Mouse (Mus musculus) retina, embryonic 14.5 days (tissue): ENCODE data around the gene Sirt3.

Experiments used
- DNase-seq: peaks from one replicate; pipeline ENCODE4 v3.0.0-alpha.2; 2015; ENCODE audit warnings: low spot score

The Sirt3 gene

DNA sequence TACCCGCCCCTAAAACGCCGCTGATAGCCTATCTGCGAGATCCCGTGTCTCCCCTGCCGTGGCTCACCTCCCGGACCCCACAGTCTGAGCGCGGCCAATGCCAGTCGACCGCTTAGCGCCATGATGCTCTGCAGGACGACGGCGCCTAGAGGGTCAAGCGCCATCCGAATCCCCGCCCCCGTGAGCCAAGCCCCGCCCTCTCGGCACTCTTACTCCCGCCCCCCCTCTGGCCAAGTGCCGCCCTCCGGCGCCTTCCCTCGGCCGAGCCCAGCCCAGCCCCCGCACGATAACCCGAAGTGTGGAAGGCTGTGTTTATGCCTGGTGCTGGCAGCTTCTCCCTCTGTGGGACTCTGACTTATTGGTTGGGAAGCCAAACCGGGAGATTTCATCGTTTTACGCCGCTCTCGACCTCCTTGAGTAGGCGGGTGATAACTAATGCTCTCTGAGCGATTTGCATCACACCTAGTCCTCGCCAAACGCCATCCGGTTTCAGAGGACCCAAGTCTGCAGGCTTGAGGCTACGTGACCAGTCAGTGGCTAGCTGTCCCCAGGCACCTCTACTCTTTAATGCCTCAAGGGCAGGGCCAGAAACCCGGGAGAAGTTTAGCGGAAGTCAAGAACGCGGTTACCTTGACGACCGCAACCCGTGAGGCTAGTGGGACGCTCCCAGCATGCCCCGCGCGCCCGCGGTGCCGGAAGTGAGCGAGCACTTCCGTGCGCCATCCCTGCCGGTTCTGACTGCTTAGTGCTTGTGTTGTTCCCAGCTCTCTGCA is at the start of gene Sirt3, which contains the start of gene Psmd13:
Gene Sirt3 (minus strand): TSS at position 614 of the 773 bp plus-strand sequence.
Gene Psmd13 (plus strand): TSS at position 273 of the 773 bp plus-strand sequence.
- peak; percentile 95 for DNase-seq

DNA sequence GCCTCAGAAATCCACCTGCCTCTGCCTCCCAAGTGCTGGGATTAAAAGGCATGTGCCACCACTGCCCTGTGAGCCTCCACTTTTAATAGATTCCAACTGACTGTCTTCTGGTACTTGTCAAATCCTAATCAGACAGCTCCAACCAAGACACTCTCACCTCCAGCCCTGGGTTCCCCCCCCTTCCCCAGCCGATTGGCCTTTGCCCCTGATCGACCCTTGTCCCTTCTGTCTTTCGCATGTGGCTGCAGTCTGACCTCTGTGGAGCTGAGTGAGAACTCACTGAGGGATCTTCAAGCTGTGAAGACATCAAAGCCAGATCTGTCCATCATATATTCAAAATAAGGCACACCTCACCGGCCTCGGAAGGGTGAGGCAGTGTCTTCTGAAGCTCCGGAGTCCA is 45.1 kb upstream of the Sirt3 start:
- no peak for DNase-seq

DNA sequence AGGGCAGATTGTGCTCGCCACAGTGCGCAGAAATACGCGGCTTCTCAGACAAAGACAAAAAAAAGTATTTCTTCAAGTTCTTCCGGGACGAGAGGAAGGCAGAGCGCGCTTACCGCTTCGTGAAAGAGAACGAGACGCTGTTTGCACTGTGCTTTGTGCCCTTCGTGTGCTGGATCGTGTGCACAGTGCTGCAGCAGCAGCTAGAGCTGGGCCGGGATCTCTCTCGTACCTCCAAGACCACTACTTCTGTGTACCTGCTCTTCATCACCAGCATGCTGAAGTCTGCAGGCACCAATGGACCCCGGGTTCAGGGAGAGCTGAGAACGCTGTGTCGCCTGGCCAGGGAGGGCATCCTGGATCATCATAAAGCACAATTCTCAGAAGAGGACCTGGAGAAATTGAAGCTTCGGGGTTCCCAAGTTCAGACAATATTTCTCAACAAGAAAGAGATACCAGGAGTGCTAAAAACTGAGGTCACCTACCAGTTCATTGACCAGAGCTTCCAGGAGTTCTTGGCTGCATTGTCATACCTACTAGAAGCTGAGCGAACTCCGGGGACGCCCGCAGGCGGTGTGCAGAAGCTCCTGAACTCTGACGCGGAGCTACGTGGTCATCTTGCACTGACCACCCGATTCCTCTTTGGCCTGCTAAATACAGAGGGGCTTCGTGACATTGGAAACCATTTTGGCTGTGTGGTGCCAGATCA is 41.1 kb upstream of the Sirt3 start:
- no peak for DNase-seq

DNA sequence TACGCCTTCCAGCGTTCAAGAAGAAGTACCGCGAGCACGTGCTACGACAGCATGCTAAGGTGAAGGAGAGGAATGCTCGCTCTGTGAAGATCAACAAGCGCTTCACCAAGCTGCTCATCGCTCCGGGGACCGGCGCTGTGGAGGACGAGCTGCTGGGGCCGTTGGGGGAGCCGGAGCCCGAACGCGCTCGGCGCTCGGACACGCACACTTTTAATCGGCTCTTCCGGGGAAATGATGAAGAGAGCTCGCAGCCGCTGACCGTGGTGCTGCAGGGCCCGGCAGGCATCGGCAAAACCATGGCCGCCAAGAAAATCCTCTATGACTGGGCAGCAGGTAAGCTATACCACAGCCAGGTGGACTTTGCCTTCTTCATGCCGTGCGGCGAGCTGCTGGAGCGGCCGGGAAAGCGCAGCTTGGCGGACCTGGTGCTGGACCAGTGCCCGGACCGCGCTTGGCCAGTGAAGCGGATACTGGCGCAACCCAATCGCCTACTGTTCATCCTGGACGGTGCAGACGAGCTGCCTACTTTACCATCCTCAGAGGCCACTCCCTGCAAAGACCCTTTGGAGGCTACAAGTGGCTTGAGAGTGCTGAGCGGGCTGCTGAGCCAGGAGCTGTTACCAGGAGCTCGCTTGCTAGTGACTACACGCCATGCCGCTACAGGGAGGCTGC is 40.4 kb upstream of the Sirt3 start:
- peak; percentile 40 for DNase-seq

DNA sequence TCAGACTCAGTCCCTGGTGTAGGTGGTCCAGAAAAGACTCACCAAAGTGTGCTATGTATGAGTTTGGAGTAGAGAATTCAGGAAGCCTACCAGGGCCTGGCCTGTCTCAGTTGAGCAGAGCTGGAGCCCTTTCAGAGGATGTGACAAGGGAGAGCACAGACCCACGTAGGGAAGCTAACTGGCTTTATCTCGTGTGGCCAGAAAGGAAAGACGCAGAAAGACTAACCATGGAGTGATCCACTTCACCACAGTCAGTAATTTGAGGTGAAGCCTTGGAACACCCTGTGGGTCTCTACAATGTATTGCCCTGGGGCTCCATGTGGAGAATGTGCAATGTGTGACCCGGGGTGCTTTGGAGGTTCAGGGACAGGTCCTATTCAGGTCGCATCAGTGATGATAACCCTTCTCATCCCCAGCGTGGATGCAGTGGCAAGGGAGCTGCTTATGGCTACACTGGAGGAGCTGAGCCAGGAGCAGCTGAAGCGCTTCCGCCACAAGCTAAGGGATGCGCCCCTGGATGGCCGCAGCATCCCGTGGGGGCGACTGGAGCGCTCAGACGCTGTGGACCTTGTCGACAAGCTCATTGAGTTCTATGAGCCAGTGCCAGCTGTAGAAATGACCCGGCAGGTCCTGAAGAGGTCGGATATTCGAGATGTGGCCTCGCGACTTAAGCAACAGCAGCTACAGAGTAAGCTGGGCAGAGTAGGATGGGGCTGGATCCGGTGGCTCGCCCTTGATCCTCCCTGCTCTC is 39.3 kb upstream of the Sirt3 start:
- no peak for DNase-seq

DNA sequence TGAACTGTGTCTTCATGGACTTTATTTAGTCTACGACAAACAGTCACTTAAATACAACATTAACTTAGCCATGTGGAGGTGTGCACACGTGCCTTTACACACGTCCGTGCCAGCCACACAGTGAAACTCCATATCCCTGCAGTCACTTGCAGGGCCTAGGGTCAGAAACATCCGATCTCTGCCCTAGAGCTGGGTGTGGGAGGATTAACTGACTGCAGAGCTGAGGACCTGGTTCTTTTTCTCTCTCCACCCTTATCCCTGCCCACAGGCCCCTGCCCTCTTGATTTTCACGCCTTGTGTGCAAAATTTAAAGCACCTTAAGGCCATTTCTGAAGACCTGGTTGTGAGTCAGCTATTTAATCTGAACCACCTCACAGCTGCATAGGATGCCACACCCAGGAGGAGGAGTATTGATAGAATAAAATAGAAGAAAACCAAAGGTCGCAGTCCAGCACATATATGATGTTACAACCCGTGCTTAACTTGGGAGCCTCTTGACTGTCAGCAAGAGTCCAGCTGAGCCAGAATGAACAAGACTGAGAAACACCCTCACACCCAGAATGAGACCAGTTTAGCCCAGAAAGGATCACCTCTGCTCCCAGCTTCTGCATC is 38.4 kb upstream of the Sirt3 start, which contains the start of gene Nlrp6:
Gene Nlrp6 (plus strand): TSS at position 485 of the 612 bp plus-strand sequence.
- DNase-seq: no peak

DNA sequence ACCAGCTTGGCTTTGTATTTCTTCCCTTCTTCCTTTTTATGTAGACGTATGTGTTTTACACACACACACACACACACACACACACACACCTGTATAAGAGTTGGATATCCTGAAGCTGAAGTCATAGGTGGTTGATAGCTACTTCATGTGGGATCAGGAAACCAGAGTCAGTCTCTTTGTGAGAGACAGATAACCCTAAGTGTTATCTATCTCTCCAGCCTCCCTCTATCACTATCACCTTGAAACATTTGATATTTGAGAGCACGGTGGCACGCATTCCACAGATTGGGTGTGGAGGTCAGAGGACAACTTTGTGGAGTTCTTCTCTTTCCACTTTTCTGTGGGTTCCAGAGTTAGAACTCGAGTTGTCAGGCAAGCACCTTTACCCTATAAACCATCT is 37.8 kb upstream of the Sirt3 start:
- DNase-seq: no peak

DNA sequence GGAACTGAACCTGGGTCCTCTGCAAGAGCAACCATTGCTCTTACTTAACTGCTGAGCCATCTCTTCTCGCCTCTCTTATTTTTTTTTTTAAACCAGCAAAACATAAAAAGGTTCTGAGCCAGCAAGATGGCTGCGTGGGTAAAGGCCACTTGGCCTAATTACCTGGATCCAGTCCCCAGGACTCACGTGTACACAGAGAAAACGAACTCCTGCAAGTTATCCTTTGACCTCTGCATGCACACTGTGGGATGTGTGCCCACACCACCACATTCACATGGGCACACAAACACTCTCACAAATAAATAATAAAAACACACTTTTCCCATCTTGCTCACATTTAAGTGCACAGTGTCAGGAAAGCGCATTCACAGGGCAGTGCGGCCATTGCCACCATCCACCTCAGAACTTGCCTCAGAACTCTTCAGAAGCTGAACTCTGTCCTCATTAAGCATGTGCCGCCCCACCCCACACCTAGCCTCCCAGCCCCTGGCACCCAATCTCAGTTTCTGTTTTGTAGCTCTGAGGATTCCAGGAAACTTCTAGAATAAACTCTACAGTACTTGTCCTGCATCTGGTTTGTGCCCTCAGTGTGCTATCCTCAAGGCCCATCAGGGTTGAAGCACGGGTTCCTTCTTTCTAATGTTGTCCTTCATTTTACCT is 32.1 kb upstream of the Sirt3 start:
- DNase-seq: no peak

DNA sequence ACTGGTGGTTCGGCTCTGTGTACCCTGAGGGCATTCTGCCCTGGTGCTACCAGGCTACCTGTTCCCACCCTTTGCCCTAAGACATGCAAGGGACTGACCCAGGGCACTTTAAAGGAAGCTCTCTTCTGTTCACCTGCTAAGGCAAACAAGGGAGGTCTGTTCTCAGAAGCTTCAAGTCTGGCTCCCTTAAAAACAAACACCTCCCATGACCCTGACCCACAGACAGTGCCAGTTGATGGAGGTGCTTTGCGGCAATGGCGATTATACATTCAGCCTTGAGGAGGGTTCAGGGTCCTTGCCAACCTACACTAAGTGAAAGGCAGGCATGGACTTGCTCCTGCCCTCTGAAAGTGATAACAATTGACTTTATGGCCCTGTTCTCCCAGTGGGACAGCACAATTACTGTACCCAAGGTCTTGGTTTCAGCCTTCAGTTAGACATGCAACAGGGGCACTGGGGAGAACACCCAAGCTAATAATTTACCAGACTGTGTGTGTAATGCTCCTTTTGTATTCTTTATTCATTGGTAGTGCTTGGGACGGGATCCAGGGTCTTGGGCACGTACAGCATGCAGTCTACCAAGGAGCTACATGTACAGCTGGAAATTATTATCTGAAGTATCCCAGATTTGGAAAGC is 30.9 kb upstream of the Sirt3 start:
- no peak for DNase-seq

DNA sequence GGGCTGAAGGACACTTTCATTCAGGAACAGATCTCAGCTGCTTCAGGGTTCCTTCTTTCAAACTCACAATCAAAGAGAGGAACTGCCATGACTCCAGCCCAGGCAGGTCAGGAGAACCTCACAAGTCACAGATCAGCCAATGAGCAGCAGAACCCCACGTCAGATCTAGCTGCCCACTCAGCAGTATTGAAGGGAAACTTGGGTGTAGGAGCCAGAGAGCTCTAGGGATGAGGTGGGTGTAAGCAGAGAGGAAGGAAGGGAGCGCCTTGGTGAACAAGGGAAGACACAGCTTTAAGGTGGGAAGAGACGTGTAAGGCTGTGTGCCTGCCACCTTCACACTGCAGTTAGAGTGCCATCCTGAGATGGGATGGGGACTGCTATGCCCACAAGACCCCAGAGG is 30.2 kb upstream of the Sirt3 start:
- DNase-seq: no peak

DNA sequence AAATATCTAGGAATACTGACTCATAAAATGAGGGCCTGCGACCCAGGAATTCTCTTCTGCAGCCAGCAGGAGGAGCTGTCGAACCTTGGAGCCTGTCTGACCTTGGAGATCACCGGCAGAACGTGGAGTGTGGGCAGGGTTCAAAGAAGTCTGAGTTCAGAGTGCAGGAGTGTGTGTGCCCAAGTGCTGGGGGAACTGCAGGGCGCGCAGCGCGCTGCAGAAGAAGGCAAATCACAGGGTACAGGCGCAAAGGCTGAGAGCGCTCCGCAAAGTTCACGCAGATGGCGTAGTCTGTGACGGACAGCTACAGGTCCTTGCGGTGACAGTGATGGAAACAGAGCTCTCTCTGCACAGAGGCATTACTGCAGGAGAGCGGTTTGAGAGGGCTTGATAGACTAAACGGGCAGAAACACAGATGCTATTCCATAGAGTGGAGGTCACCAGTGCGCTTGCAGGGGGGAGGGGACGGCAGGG is 26.6 kb upstream of the Sirt3 start:
- peak; percentile 88 for DNase-seq

DNA sequence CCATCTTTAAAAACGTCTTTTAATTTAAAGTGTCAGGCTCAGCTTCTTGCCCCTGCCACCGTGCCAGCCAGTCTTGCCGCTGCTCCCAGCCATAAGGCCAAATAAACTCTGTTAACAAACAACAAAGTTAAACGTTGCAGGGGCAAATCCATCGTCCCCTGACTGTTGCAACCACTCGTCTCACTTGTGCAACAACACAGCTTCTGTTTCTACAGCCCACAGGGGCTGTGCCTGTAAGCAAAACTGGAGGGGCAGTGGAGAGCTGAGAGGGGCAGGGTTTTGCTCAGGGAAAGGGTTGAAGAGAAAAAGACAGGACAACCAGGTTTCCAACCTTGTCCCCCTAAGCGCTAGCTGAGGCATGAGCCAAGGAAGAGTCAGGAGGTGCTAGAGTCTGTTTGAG is 26.1 kb upstream of the Sirt3 start:
- DNase-seq: no peak

DNA sequence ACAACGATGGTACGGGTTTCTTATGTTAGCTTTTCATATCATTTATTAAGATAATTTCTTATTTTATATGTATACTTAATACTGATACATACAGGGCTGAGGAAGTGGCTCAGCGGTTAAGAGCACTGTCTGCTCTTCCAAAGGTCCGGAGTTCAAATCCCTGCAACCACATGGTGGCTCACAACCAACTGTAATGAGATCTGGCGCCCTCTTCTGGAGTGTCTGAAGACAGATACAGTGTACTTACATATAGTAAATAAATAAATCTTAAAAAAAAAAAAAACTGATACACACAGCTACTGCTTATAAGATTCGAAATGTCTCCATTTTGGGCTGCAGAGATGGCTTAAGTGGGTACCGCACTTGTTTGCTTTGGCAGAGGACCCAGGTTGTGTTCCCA is 25.6 kb upstream of the Sirt3 start:
- no peak for DNase-seq

DNA sequence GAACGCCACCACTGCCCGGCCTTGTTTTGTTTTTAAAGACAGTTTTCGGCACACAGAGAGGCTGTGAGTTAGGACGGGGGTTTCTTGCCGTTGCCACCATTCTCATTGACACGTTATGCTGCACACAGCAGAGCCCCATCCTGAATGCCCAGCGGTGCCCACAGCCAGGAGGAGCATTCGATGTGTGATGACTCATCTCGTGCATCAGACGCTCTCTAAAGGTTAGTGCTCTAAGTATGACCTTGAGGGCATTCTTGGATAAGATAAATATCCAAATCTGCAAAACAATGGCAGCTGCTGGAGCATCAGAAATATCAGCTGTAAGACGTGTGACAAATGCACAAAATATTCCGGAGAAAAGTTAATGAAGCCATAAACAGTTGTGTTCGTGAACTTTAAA is 25.0 kb upstream of the Sirt3 start:
- DNase-seq: no peak

DNA sequence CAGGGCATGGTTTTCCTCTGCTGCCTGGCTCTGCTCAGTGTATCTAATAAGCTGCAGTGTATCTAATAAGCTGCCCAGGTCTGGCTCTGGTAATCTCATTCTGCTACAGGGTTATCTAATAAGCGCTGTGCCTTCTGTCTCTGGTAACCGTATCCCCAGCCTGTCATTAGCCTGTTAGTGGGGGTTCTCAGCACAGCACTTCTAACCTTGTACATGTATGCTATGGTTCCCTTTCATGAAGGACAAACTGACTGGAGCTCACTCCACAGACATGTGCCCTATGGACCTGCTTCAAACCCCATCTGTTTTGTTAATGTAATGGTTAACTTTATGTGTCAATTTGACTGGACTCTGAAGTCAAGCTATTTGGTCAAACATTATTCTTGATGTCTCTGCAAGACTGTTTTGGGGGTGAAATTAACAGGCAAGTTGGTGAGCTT is 23.6 kb upstream of the Sirt3 start:
- DNase-seq: no peak

DNA sequence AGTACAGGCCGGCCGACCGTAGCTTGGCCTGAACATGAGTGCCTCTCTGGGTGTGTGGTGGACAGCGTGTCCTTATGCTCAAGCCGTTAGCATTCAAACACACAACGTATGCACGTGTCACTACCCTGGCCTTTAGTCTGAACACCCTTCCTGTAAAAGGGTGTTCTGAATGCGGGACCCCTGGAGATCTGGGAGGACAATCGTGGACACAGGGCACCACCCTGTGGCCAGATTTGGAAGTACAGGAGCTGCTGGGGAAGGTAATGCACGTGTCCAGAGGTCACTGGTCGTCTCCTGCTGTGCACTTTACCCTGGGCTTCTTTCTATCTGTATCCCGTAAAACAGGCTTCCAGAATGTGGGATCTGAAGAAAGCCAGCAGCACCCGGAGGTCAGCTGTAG is 21.1 kb upstream of the Sirt3 start:
- DNase-seq: peak; percentile 86

DNA sequence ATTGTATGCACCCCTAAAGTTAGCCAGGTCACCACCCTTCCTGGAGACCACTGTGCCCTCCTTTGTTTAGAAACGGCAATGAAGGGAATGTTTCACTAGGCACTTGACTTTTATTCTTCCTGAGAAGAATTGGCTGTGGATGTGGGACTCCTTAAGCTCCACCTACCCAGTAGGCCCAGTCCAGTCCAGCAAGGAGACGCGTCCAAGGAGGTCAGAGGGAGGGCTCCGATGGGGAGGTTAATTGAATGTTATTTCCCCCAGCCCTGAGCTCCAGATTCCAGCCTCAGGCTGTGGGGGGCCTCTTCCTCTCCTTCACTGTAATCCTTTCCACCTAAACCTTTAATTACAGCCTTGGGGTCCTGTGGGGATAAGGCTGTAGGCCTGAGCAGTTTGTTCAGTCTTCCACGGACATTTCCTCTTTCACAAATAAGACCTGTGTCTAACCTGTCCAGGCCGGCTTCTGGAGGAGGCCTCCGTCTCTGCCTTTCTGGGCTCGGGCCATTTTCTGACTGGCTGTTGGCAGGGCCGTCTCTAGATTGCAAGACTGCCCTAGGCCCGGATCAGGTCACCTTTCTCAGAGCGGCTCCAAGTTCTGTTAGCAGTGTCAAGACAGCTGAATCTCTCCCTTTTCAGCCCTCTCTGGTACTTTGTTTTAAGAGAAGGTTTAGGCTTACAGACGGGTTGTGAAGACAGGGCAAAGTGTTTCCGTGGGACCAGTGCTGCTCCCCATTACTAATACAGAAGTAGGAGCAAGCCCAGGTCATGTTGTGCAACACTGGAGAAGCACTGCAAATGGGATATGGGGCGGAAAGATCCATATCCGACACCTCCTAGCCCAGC is 20.1 kb upstream of the Sirt3 start:
- no peak for DNase-seq

DNA sequence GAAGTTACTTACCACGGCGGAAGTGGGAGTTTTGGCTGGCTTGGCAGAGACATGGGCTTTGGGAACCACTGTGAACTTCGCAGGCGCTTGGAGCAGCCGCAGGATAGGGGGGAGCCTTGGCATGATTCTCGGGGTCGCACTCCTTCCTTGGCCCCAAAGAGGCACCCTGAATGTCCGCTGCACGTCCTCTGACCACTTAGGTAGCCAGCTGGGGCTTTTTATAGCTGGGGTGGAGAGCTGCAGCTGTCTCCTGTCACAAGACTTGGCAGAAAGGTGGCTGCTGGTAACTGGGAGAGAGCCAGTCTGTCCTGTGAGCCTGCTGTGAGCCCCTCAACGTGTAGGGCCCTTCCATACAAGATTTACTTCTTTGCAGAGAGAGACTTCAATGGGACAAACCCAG is 18.1 kb upstream of the Sirt3 start, which contains the start of gene Cox8b:
Gene Cox8b (minus strand): TSS at position 227 of the 400 bp plus-strand sequence.
- no peak for DNase-seq

DNA sequence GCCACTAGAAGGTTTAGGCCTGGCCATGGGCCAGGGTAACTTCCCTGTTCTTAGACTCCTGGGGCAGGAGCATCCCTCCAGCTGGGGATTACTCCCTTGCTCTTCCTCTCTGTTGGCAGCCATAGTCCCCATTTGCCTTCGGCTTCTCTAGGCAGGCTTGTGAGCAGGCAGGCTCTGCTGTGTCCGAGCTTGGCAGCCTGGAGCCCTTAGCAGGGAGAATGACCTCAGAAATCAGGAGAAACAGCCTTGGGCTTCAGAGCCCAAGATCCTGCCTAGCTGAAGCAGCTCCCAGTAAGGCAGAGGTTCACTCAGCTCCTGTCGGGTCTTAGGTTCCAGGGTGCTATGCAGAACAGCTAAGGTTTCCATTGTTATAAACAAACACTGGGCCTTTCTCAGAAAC is 17.0 kb upstream of the Sirt3 start:
- no peak for DNase-seq
